Mouse (Mus musculus) liver, embryonic 14.5 days (tissue): ENCODE results near the gene Pnpo.

ENCODE experiments used
- CTCF ChIP-seq: IDR thresholded peaks from 2 replicates; pipeline ENCODE4 v1.5.1; 2016; ENCODE audit warnings: antibody characterized with exemption, low read depth, control low read depth
- EP300 ChIP-seq: IDR thresholded peaks from 2 replicates; pipeline ENCODE4 v1.6.1; 2016; ENCODE audit warnings: antibody characterized with exemption, low read depth

- no peak for TF ChIP-seq EP300
- no peak for TF ChIP-seq CTCF
These were observed 18.9 kb downstream of the Pnpo start for GRCm38 (mm10) chr11:96924861-96925260.
